In genomic region chr19:18670608-18671007, GRCm38 (mm10) we compare ENCODE assay signal across 7 mouse cellular contexts. TPM values are rescaled to one million over a fixed set of nuclear protein-coding genes. Genes with fewer than 3 reads are reported as not detected.
DNase-seq lines count a peak whose midpoint lies in the region; ATAC-seq lines count a peak whose summit lies in the region.

Gene Carnmt1, plus strand, starts transcription at chr19:18670764.

- ATAC-seq in intestine, embryonic 15.5 days = peak; percentile 98

- peak within 1 kb of the TSS; percentile 69 for H3K4me2 ChIP-seq in intestine, embryonic 15.5 days (replicated peaks)

- H3K9me3 ChIP-seq in intestine, embryonic 15.5 days = no peaks in the 10 kb centered on the region
- H3K9me3 ChIP-seq in midbrain, embryonic 10.5 days (replicated peaks) = no peaks in the 10 kb centered on the region

- H3K4me3 ChIP-seq in intestine, embryonic 15.5 days (replicated peaks) = peak within 1 kb of the TSS; percentile 78
- peak within 1 kb of the TSS; percentile 85 for H3K4me3 ChIP-seq in midbrain, embryonic 10.5 days

- no peaks in the 10 kb centered on the region for H3K36me3 ChIP-seq in intestine, embryonic 15.5 days
- no peaks in the 10 kb centered on the region for H3K36me3 ChIP-seq in midbrain, embryonic 10.5 days

- peaks cover 20% of the 10 kb centered on the region; the same call in 1 of the 2 replicates for H3K4me1 ChIP-seq in intestine, embryonic 15.5 days (replicated peaks)
- peaks cover 30% of the 10 kb centered on the region for H3K4me1 ChIP-seq in midbrain, embryonic 10.5 days

- H3K9ac ChIP-seq in intestine, embryonic 15.5 days = peak within 1 kb of the TSS; percentile 86

- H3K27me3 ChIP-seq in intestine, embryonic 15.5 days (replicated peaks) = no peaks in the 10 kb centered on the region
- no peaks in the 10 kb centered on the region for H3K27me3 ChIP-seq in midbrain, embryonic 10.5 days (ENCODE audit: low read depth, poor library complexity, severe bottlenecking)

- H3K27ac ChIP-seq in intestine, embryonic 15.5 days = peak within 1 kb of the TSS; percentile 88
- peak within 1 kb of the TSS; percentile 93 for H3K27ac ChIP-seq in midbrain, embryonic 10.5 days (replicated peaks)

- WGBS in intestine, embryonic 15.5 days = under 1% methylated on average over 43 of the region's 58 CpGs
- under 1% methylated on average over 54 of the region's 58 CpGs for WGBS in midbrain, embryonic 10.5 days

- intact Hi-C loops in gastrocnemius, postnatal 36 days (cut with DNase I) = no loop called here
- intact Hi-C loops in left cerebral cortex, postnatal 25 days (cut with DNase I) = loop anchor here (2.0 kb wide), 1 partner anchor 40 kb away; the partner anchor contains the start of genes Nmrk1 and Ostf1

- peak; percentile 100 for DNase-seq in adrenal gland, adult 2 months
- peak; percentile 98 for DNase-seq in embryo, embryonic 11.5 days (ENCODE audit: low read depth, low spot score)
- DNase-seq in gastrocnemius, postnatal 36 days = peak; percentile 99
- DNase-seq in left cerebral cortex, postnatal 25 days (ENCODE audit: low spot score in 2 of 2) = peak; percentile 97 to 98
- DNase-seq in midbrain, embryonic 10.5 days (ENCODE audit: low spot score) = peak; percentile 97
- peak; percentile 95 for DNase-seq in right cerebral cortex, postnatal 4 days

RNA-seq across cellular contexts. Expression of gene Carnmt1, which starts in this region (rescaled TPM):
- 10 to 100 TPM; 23.7 to 24.7 TPM for total RNA-seq in adrenal gland, adult 2 months (2021)
- 10.4 and 12.5 TPM in 2 replicates for polyA plus RNA-seq in adrenal gland, adult 2 months (2012; rRNA removed)
- total RNA-seq in gastrocnemius, postnatal 36 days (2021) = 100 to 1,000 TPM; 125 to 136 TPM
- 21.2 and 24.0 TPM in 2 replicates for polyA plus RNA-seq in intestine, embryonic 15.5 days (2015; fragmentation: Nextera tagmentation; extraction: Ambion mirVana)
- 10 to 100 TPM; 11.1 to 11.6 TPM for total RNA-seq in left cerebral cortex, postnatal 25 days (2021)
- 24.0 and 26.8 TPM in 2 replicates for polyA plus RNA-seq in midbrain, embryonic 10.5 days (2016; fragmentation: Nextera tagmentation; extraction: Ambion mirVana)

Comparison
In these comparisons a context has a peak if more than half of its experiments do, and no peak if none do; other contexts are left out.
1. Peak in every context shown above with its lines: DNase-seq, ATAC-seq, H3K4me3 ChIP-seq and H3K27ac ChIP-seq.
2. RNA of gene Carnmt1 (total RNA-seq): 125 to 136 TPM in gastrocnemius, postnatal 36 days; 23.7 to 24.7 TPM in adrenal gland, adult 2 months and 11.1 to 11.6 TPM in left cerebral cortex, postnatal 25 days; every median in the first group is over 4 times any median in the second.